Mouse (Mus musculus): ENCODE results near the gene Hc.

Gene Hc

DNA sequence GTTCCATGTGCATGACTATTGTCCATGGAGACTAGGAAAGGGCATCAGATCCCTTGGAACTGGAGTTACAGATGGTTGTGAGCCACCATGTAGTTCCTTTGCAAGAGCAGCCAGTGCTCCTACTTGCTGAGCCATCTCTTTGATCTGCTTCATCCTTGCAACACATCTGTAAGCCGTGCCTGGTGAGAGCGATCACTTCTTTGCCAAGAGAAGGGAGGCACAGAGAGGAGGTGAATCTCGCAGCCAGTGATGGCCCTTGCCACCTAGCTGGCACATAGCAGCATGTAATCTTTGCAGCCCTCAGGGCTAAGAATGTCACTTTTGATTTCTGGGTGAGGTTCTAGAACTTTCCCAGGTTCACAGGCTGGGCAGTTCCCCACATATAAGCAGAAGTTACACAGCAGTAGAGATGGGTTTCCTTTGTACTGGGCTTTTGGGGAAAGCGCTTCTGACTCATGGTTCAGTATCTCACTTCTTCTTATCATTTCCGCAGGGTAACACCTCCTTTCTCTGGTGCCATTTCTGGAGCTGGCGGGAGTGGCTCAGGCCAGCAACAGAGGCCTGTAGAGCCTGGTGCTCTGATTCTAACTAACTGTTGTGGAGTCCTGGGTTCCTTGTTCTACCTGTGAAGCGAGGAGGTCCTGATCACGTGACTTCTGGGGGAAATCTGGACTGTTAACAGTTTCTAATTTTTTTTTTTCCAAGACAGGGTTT lies 84.1 kb downstream of the Hc start:
- DNase-seq (ENCODE audit: low read depth) = peak; percentile 89

DNA sequence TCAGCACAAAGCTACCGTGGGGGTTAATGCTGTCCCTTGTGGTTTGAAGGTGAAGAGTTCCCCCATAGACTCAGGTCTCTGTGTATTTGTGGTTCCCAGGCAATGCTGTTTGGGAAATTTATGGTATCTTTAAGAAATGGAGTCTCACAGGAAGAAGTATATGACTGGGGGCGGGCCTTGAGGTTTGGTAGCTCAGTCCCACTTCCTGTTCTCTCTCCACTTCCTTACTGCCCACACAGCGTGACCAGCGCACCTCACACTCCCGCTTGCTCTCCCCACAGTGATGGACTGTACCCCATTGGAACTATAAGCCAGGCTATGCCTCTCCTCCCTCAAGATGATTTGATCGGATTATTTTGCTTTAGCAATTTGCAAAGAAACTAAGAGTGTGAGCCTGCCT lies 84.8 kb downstream of the Hc start:
- DNase-seq (ENCODE audit: low read depth) = peak; percentile 78

DNA sequence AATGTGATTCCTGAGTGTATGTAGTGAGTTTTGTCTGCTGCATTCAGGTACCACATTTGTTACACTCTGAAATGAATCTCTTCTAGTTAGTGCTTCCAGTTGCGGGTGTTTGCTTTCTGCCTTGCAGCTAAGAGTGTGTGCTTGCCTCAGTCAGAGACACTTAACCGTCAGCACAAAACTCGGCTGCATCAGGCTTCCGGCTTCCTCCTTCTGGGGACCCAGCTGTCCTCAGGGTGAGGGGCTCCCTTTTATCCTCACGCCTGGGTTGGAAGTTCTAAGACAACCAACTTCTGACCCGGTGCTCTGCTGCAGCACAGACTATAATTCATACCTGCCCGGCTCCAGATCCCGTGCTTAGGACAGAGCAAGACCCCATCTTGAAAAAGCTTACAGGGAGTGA lies 88.2 kb downstream of the Hc start:
- no peak for DNase-seq (ENCODE audit: low read depth)

DNA sequence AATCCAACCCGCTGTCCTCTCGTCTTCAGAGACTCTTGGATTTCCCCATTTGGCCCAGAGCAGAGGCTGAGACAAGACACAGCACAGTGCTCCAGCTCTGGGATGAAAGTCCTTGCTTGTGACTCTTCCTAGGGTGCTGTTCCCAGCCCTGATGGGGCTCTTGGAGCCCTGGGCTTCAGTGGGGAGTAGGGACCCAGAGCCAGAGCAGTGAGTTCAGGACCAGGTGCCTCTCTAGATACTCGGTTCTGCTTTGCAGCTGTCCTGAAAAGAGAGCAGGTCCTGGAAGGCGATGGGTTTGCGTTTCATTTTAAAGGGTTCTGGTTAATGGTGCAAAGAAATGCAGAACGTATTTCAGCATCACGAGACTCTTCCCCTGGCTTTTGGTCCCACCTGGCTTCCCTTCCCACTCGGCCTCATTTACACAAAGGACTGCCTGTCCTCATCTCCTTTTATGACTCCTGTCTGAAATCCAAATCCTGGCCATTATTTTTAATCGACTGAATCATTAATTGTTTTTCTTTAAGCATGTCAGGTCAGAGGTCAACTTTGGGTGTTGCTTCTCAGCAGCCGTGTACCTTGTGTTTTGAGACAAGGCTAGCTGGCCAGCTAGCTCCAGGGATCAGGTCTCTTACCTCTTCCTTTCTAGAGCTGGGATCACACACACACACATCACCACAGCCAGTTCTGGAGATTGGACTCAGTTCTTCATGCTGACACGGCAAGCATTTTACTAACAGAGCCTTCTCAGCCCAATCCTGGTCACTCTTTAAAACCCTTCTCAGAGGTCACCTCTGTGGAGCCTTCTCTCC lies 90.0 kb downstream of the Hc start:
- DNase-seq (ENCODE audit: low read depth) = no peak

DNA sequence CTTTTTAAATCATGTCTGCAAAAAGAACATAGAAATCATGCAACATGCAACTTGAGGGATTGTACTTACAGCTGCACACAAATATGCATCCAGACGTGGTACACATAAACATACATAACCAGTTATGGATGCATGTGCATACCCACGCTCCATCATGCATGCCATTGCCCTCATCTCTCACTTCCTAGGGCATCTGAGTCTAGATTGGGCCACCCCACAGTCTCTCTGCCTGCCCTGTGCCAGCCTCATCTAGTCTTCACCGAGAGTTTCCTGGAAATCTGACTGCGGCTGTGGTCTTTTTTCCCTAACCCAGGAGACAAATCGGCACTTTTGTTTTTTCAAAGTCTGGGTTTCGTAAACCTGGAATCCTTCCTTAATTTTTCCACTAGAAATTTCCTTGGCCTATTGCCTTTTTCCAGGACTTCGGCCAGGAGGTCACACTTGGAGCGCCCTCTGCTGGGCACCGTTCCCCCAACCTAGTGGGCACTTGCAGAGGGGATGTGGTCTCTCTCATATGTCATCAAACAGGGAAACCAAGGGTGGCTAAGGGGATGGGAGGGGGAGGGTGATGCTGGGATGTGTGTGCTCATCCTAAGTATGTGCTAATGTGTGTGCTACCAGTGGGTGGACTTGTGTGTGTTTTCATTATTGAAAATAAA lies 91.0 kb downstream of the Hc start:
- peak; percentile 50 for DNase-seq (ENCODE audit: low read depth)

DNA sequence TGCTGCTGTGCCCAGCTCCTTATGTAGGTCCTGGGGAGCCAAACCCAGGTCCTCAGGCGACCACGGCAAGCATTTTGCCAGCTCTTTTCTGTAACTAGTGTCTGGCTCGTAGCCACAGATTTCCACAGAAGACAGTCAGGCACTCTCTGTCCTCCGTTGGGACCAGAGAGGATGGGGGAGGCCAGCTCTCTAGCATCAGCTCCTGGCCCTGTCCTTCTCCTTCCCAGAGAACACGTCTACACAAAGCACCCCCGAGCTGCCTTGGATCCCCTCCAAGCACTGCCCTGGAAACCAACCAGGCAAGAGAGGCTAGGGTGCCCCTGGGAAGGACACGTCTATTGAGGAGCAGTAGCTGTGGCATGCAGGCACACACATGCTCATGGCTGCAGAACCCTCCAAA lies 92.1 kb downstream of the Hc start:
- DNase-seq (ENCODE audit: low read depth) = no peak

DNA sequence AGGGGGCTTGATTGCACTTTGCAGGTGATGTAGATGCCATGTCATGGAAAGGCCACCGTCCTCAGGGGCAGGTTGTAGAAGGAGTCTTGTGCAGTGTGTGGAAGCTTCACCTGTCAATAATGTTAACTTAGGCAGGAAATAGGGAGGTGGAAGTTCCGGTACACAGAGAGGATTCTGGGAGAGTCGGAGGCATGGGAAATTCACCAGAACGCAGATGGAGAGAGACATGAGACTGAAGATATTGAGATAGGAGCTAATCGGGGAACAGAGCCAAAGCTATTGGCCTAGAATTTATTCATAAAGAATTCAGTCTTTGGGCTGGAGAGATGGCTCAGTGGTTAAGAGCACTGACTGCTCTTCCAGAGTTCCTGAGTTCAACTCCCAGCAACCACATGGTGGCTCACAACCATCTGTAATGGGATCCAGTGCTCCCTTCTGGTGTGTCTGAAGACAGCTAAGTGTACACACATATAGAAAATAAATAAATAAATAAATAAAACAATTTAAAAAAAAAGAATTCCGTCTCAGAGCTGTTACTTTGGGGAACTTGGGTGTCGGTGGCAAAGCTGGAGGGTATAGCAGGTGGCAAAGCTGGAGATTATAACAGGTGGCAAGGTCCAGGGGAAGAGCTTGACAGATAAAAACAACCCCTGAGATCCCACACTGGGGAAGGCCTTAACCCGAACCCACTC lies 94.8 kb downstream of the Hc start:
- no peak for DNase-seq (ENCODE audit: low read depth)

DNA sequence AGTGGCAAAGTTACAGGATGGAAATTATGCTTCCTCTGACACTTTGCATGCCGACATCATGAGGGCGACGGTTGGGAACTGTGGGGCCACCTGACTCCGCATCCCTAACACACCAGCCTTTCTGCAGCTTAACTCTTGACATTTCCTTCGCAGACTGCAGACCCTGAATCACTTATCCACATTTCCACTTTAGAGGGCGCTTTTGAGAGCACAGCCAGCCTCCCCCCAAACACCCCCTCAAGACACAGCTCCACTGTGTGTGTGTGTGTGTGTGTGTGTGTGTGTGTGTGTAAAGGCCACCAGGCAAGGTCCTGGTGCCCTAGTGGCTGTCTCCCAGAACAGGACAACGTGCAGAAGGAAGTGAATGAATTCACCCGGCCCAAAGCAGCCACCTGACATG lies 95.4 kb downstream of the Hc start:
- DNase-seq (ENCODE audit: low read depth) = no peak

DNA sequence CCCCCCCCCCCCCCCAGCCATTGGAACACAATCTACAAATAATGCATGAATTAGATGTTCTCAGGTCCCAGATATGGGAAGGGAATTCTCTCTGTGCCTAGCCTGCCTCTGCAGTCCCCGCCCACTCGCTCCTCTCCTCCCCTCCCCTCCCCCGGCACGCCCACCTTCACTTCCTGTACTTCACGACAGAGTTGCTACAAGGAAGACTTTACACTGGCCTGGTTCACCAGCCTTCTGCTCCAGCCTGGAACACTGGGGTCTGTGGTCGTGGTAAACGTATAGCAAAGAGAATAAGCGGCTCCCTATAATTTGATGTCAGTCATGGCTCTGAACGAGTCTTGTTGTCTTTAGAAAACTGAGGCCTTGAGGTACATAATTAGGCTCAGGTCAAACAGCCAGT lies 95.9 kb downstream of the Hc start:
- peak; percentile 53 for DNase-seq (ENCODE audit: low read depth)

DNA sequence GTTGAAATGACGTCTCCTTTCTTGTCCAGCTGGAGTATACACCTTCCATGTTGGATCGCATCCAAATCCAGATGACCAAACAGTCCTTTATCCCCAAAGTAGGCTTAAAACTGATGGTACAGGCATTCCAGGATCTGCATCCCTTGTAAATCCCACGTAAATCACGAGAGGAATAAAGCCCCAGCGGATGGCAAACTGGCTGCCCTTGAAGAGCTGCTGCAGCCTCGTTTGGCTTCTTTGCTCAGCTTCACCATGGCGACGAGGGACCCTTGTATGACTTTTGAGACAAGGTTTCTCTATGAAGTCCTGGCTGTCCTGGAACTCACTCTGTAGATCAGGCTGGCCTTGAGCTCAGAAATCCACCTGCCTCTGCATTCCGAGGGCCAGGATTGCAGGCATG lies 96.6 kb downstream of the Hc start:
- DNase-seq (ENCODE audit: low read depth) = no peak

DNA sequence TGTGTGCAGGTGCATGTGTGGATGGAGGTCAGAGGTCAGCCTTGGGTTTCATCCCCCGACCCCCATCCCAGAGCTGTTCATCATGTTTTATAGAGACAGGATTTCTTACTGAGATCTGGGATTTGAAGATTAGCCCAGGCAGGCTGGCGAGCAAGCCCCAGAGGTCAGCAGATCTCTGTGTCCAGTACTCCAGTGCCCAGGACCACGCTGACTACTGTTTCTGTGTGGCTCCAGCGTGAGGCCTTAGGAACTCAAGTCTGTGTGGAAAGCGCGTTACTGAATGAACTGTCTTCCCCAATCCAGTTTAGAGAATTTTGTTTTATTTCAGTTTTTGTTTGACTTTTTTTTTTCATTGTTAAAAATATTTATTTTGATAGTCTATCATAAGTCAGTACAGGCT lies 97.0 kb downstream of the Hc start:
- DNase-seq (ENCODE audit: low read depth) = no peak

DNA sequence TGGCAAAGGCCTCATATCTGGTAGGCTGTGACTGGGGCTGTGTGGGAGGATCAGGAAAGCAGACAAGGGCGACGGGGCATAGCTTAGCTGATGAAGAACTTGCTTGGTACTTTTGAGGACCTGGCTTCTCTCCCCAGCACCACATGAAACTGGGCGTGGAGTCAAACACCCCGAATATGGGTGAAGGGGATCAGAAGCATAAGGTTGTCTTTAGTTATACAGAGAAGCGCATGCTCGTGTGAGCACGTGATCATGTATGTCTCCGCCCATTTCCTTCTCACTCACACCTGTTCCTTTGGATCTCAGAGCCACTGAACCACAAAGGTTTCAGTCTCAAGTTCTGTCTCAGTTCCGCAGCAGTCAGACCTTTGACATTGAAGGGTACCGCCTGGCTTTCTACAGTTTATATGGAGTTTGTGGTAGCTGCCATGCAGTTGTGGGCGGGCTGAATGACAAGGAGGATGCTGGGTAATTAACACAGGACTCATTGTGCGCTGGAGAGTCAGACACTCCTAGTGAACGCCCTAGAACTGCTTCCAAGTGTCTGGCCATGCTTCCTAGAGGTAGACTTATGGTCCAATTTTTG lies 97.8 kb downstream of the Hc start:
- DNase-seq (ENCODE audit: low read depth) = peak; percentile 48

DNA sequence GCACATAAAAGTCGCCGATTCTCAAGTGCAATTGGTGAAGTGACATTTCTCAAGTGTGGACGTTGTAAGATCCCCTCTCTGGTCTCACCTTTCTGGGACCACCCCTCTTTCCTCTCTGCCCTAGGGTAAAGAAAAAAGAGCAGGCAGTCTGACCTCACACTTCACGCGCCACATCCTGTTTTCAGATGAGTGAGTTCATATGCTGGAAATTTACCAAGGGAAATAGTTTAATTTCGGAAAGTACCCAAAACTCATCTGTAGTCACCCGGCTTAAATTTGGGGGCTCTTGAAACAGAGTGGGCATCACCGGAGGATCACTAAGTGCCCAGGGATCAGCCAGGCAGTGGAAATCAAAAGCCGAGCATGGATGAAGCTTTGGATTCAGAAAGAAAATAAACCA lies 98.3 kb downstream of the Hc start:
- DNase-seq (ENCODE audit: low read depth) = no peak

DNA sequence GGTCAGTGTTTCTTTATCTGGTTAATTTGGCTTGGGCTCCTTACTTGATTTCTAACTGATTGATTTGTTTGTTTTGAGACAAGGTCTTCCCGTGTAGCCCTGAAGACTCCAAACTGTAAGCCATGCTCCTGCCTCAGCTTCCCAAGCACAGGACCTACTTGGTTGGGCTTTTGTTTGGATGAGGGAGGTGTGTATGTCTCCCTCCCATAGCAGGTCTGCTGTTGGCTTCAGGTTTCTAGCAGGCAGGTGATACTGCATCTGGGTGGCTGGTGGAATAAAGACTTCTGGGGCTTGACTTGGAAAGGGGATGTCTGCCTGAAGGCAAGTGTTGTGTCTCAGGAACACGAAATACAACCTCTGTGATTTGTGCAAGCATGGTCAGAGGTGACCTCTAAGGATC lies 99.0 kb downstream of the Hc start:
- DNase-seq (ENCODE audit: low read depth) = no peak

DNA sequence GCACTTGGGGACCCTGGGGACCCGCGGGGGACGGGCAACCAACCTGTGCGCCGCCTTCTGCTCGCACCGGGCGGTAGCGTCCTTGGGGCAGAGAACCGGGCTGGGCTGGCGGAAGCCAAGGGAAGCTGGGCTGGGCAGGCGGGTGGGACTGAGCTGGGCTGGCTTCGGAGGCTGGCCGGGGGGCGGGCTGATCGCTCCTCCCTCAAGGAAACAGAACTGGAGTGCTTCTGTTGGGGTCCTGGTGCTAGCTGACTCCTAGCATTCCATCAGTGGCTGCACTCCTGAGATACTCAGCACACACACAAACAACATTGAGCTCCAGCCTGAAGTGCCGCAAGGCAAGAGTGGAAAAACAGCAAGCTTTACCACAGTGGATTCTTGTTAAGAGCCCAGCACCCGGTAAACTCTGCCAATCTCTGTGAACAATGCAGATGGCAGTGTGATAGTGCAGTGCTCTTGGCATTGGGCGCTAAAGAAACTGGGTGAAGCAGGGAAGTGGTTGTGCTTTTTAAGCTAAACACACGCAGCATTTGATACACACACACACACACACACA lies 99.7 kb downstream of the Hc start, which contains the start of gene Traf1:
TSS of gene Traf1 (minus strand) at position 292 of the 556 bp plus-strand sequence.
- no peak for DNase-seq (ENCODE audit: low read depth)

DNA sequence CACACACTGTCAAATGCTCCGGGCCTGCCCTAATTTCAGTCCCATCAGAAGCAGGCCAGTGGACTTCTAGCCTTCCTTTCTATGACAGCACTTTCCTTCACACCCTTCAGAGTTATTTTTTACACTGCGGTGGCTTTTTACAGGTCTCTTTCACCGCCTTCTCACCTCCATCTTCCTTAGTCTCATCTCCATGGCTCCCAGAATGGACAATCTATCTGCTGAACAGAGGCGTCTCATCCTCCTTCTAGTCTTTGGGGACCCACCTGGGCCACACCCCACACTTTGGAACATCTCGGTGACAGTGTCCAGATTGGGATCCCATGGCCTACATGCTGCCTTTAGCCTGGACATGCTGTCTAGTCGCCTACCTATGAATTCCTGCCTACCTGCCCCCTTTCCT lies 100.3 kb downstream of the Hc start:
- no peak for DNase-seq (ENCODE audit: low read depth)

DNA sequence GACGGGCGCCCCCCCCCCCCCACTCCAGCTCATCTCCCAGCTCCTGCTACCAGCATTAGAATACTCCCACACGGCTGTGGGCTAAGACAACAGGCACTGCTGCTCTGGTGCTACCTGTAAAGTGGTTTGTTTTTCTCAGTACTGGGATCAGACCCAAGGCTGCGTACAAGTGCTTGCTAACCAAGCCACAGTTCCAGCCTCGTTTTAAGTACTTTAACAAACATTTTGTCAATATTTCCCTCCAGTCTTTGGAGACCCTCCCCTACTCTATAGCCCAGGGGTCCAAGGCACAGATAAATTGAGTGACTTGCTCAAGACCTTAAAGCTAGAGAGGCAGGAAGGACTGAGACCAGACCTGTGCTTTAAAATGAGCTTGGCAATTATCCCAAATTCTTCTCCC lies 100.8 kb downstream of the Hc start:
- DNase-seq (ENCODE audit: low read depth) = no peak

DNA sequence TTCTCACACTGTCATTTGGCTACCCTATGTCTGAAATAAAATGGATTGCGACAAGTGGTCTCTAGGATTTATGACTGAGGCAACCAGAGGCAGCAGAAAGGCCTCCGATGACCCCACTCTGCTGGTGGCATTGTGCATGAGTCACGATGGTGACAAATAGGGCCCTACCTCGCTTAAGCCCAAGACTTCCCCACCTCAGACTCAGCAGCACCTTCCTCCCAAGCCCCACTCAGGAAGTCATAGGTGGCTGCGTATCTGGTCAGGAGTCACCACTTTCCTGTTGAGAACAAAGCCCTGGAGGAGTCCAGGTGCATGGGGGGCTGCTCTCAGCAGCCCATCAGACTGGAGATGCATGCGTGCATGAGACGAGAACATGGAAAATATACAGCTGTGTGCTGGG lies 102.7 kb downstream of the Hc start:
- peak; percentile 69 for DNase-seq (ENCODE audit: low read depth)

DNA sequence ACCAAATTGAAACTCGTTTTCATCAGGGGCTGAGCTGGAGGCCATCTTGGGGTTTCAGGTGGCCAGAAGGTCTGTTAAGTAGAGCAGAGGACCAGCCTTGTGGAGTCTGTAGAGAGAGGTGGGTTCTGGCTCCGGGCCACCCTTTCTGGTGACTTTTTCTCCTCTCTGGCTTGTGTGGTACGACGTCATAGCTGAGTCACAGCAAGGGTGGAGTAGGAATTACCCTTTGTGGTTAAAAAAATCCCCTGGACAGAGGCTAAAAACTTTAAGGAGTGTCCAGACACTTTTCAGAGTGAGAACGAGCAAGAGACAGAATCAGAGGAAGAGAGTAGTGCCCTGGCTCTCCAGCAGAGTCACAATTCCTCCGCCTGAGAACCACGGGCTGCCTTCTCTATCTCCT lies 103.2 kb downstream of the Hc start:
- DNase-seq (ENCODE audit: low read depth) = peak; percentile 73

DNA sequence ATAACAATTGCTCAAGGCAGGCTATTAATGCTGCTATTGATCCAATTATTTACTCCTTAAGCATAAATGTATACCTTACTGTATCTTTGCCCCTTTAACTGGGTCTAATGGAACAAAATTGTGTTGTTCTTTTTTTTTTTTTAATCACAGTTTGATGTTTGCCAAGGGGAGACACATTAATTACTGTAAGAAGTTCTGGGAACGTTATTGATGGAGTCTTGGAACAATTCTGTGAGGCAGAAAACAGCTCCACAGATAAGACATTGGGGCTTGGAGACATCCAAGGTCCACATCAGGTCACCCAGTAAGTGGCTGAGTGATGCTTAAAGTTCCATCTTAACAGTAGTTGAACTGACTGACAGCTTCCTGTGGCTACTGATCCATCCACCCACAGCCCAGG lies 103.8 kb downstream of the Hc start:
- no peak for DNase-seq (ENCODE audit: low read depth)

DNA sequence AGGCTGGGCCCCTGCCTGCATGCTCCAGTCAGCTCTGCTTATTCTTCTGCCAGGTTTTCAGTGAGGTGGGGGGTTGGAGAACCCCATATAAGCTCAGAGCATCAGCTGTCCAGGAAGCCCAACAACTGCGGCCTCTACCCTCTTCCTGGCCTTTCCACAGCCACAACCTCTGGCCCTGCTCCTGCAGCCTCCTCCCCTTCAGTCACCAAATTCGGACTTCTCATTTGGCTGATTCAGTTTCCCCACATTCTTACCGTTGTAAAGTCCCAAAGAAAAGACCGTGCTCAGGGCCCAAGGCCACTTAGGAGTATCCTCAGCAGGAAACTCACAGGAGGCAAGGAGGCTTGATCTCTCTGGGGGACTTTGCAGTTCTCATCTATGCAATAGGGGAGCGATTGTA lies 104.3 kb downstream of the Hc start:
- peak; percentile 77 for DNase-seq (ENCODE audit: low read depth)

DNA sequence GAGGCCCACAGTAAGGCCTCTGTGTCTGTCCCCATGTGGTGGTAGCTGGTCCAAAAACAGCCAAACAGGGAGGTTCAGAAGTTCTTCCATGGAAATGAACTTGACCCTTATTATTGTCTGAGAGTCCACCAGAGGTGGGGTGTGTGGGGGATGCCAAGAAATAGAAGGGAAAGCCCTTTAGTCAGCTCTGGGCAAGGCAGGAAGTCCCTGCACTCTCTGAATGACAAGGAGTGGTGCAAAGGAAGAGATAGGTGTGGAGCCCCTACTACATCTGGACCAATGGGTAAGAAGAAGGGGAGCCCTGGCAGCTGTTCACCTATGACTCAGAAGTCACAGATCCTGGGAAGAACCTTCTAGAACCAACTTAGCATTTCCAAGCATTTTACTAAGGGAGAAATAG lies 106.9 kb downstream of the Hc start:
- DNase-seq (ENCODE audit: low read depth) = no peak
